Mouse (Mus musculus): ENCODE measurements around the gene Coil. TPM values are rescaled to one million over a fixed set of nuclear protein-coding genes. Genes with fewer than 3 reads are reported as not detected.

The Coil gene
- polyA plus RNA-seq, 1 experiment from 2014 or later = 3.0 TPM

- H3K4me1 ChIP-seq (ENCODE audit: control insufficient read depth, low read depth, low read length) = peaks cover 22% of the 10 kb centered on the region
- no peaks in the 10 kb centered on the region for H3K9me3 ChIP-seq (replicated peaks; ENCODE audit: control insufficient read depth, low read length)
- no peaks in the 10 kb centered on the region for H3K36me3 ChIP-seq (ENCODE audit: control insufficient read depth, insufficient read depth)
- H3K4me2 ChIP-seq (ENCODE audit: low read depth, low read length) = peak within 1 kb of the TSS; percentile 72
- peak within 1 kb of the TSS; percentile 62 for H3K4me3 ChIP-seq (ENCODE audit: low read depth, low read length)
- no peaks in the 10 kb centered on the region for H3K27me3 ChIP-seq (ENCODE audit: control insufficient read depth, insufficient read depth, low read depth, low read length)
- ATAC-seq (ENCODE audit: low read depth) = peak; percentile 96
- 3% methylated on average over 34 of the region's 34 CpGs for WGBS (ENCODE audit: insufficient replicate concordance)
- peak within 1 kb of the TSS; percentile 52 for H3K9ac ChIP-seq (ENCODE audit: low read depth, low read length)
- H3K27ac ChIP-seq (ENCODE audit: low read length) = peak within 1 kb of the TSS; percentile 52; the same call in 1 of the 2 replicates
These were observed 14.7 kb upstream of the Coil start, which contains the start of gene Scpep1 for GRCm38 (mm10) chr11:88955217-88955969. Scpep1 (minus strand) TSS chr11:88955465.

- Histone ChIP-seq H3K4me2 (ENCODE audit: low read depth, low read length) (no peak overlapping the region), H3K27ac (ENCODE audit: low read length) (no peak overlapping the region), H3K27me3 (ENCODE audit: control insufficient read depth, insufficient read depth, low read depth, low read length) (no peaks in the 10 kb centered on the region), H3K36me3 (ENCODE audit: control insufficient read depth, insufficient read depth) (no peaks in the 10 kb centered on the region), H3K9me3 (replicated peaks; ENCODE audit: control insufficient read depth, low read length) (no peaks in the 10 kb centered on the region), H3K4me3 (ENCODE audit: low read depth, low read length) (no peak overlapping the region), H3K4me1 (ENCODE audit: control insufficient read depth, low read depth, low read length) (peaks cover 8% of the 10 kb centered on the region), H3K9ac (ENCODE audit: low read depth, low read length) (no peak overlapping the region)
- ATAC-seq (ENCODE audit: low read depth) = no peak
- WGBS (ENCODE audit: insufficient replicate concordance) = 47% methylated on average over 3 of the region's 3 CpGs
These were observed 11.2 kb upstream of the Coil start for GRCm38 (mm10) chr11:88958851-88959250.

- Histone ChIP-seq H3K4me1 (ENCODE audit: control insufficient read depth, low read depth, low read length) (no peaks in the 10 kb centered on the region), H3K36me3 (ENCODE audit: control insufficient read depth, insufficient read depth) (no peaks in the 10 kb centered on the region), H3K9me3 (replicated peaks; ENCODE audit: control insufficient read depth, low read length) (no peaks in the 10 kb centered on the region), H3K9ac (ENCODE audit: low read depth, low read length) (no peak within 1 kb of the TSS), H3K27ac (ENCODE audit: low read length) (no peak within 1 kb of the TSS), H3K4me2 (ENCODE audit: low read depth, low read length) (no peak within 1 kb of the TSS), H3K4me3 (ENCODE audit: low read depth, low read length) (no peak within 1 kb of the TSS), H3K27me3 (ENCODE audit: control insufficient read depth, insufficient read depth, low read depth, low read length) (0 out of 2 replicates have a peak, but pooled peaks cover 2% of the 10 kb centered on the region)
- ATAC-seq (ENCODE audit: low read depth) = no peak
- 63% methylated on average over 2 of the region's 3 CpGs for WGBS (ENCODE audit: insufficient replicate concordance)
These were observed 3.1 kb upstream of the Coil start, which contains the start of gene Elobl for GRCm38 (mm10) chr11:88966881-88967361. Elobl (minus strand) TSS chr11:88966931.

- Histone ChIP-seq H3K4me2 (ENCODE audit: low read depth, low read length) (peak overlapping the region; percentile 83), H3K27me3 (ENCODE audit: control insufficient read depth, insufficient read depth, low read depth, low read length) (0 out of 2 replicates have a peak, but pooled peaks cover 2% of the 10 kb centered on the region), H3K27ac (ENCODE audit: low read length) (peak overlapping the region; percentile 43; the same call in 1 of the 2 replicates), H3K4me3 (ENCODE audit: low read depth, low read length) (peak overlapping the region; percentile 75), H3K9ac (ENCODE audit: low read depth, low read length) (peak overlapping the region; percentile 72), H3K36me3 (ENCODE audit: control insufficient read depth, insufficient read depth) (no peaks in the 10 kb centered on the region), H3K9me3 (replicated peaks; ENCODE audit: control insufficient read depth, low read length) (no peaks in the 10 kb centered on the region), H3K4me1 (ENCODE audit: control insufficient read depth, low read depth, low read length) (peaks cover 5% of the 10 kb centered on the region)
- peak; percentile 81 for ATAC-seq (ENCODE audit: low read depth)
- WGBS (ENCODE audit: insufficient replicate concordance) = 1% methylated on average over 62 of the region's 62 CpGs
These were observed 4.0 kb downstream of the Coil start for GRCm38 (mm10) chr11:88973776-88974701.

GRCm38 (mm10) chr11:88976320-88976719, 6.3 kb downstream of the Coil start:
- H3K9ac ChIP-seq (ENCODE audit: low read depth, low read length) = no peak overlapping the region
- no peak overlapping the region for H3K27ac ChIP-seq (ENCODE audit: low read length)
- H3K9me3 ChIP-seq (replicated peaks; ENCODE audit: control insufficient read depth, low read length) = no peaks in the 10 kb centered on the region
- no peak overlapping the region for H3K4me3 ChIP-seq (ENCODE audit: low read depth, low read length)
- 83% methylated on average over 2 of the region's 2 CpGs for WGBS (ENCODE audit: insufficient replicate concordance)
- H3K27me3 ChIP-seq (ENCODE audit: control insufficient read depth, insufficient read depth, low read depth, low read length) = no peaks in the 10 kb centered on the region
- ATAC-seq (ENCODE audit: low read depth) = no peak
- no peak overlapping the region for H3K4me2 ChIP-seq (ENCODE audit: low read depth, low read length)
- H3K36me3 ChIP-seq (ENCODE audit: control insufficient read depth, insufficient read depth) = no peaks in the 10 kb centered on the region
- peaks cover 5% of the 10 kb centered on the region for H3K4me1 ChIP-seq (ENCODE audit: control insufficient read depth, low read depth, low read length)

- H3K27ac ChIP-seq (ENCODE audit: low read length) = no peak overlapping the region
- H3K9me3 ChIP-seq (replicated peaks; ENCODE audit: control insufficient read depth, low read length) = no peaks in the 10 kb centered on the region
- no peak overlapping the region for H3K4me3 ChIP-seq (ENCODE audit: low read depth, low read length)
- no peak for ATAC-seq (ENCODE audit: low read depth)
- no peaks in the 10 kb centered on the region for H3K27me3 ChIP-seq (ENCODE audit: control insufficient read depth, insufficient read depth, low read depth, low read length)
- no peak overlapping the region for H3K4me2 ChIP-seq (ENCODE audit: low read depth, low read length)
- H3K9ac ChIP-seq (ENCODE audit: low read depth, low read length) = no peak overlapping the region
- H3K36me3 ChIP-seq (ENCODE audit: control insufficient read depth, insufficient read depth) = no peaks in the 10 kb centered on the region
- 77% methylated on average over 5 of the region's 5 CpGs for WGBS (ENCODE audit: insufficient replicate concordance)
- peaks cover 5% of the 10 kb centered on the region for H3K4me1 ChIP-seq (ENCODE audit: control insufficient read depth, low read depth, low read length)
These were observed 7.1 kb downstream of the Coil start for GRCm38 (mm10) chr11:88977188-88977587.

GRCm38 (mm10) chr11:88981337-88981736, 11.3 kb downstream of the Coil start:
- H3K27ac ChIP-seq (ENCODE audit: low read length) = no peak overlapping the region
- H3K27me3 ChIP-seq (ENCODE audit: control insufficient read depth, insufficient read depth, low read depth, low read length) = no peaks in the 10 kb centered on the region
- H3K9me3 ChIP-seq (replicated peaks; ENCODE audit: control insufficient read depth, low read length) = no peaks in the 10 kb centered on the region
- no peak overlapping the region for H3K4me2 ChIP-seq (ENCODE audit: low read depth, low read length)
- no peak for ATAC-seq (ENCODE audit: low read depth)
- no peaks in the 10 kb centered on the region; the same call in 1 of the 2 replicates for H3K4me1 ChIP-seq (ENCODE audit: control insufficient read depth, low read depth, low read length)
- WGBS (ENCODE audit: insufficient replicate concordance) = 48% methylated on average over 8 of the region's 8 CpGs
- H3K4me3 ChIP-seq (ENCODE audit: low read depth, low read length) = no peak overlapping the region
- no peaks in the 10 kb centered on the region for H3K36me3 ChIP-seq (ENCODE audit: control insufficient read depth, insufficient read depth)
- no peak overlapping the region for H3K9ac ChIP-seq (ENCODE audit: low read depth, low read length)

- H3K27me3 ChIP-seq (ENCODE audit: control insufficient read depth, insufficient read depth, low read depth, low read length) = no peaks in the 10 kb centered on the region
- H3K4me3 ChIP-seq (ENCODE audit: low read depth, low read length) = no peak overlapping the region
- no peak overlapping the region for H3K9ac ChIP-seq (ENCODE audit: low read depth, low read length)
- no peak overlapping the region for H3K4me2 ChIP-seq (ENCODE audit: low read depth, low read length)
- no peak overlapping the region for H3K27ac ChIP-seq (ENCODE audit: low read length)
- no peak for ATAC-seq (ENCODE audit: low read depth)
- 76% methylated on average over 10 of the region's 10 CpGs for WGBS (ENCODE audit: insufficient replicate concordance)
- no peaks in the 10 kb centered on the region; the same call in 1 of the 2 replicates for H3K4me1 ChIP-seq (ENCODE audit: control insufficient read depth, low read depth, low read length)
- no peaks in the 10 kb centered on the region for H3K9me3 ChIP-seq (replicated peaks; ENCODE audit: control insufficient read depth, low read length)
- no peaks in the 10 kb centered on the region for H3K36me3 ChIP-seq (ENCODE audit: control insufficient read depth, insufficient read depth)
These were observed 16.6 kb downstream of the Coil start for GRCm38 (mm10) chr11:88986616-88987015.
